Mouse (Mus musculus) embryonic facial prominence, embryonic 13.5 days (tissue): ENCODE measurements around the gene Lyrm4. TPM values are rescaled to one million over a fixed set of nuclear protein-coding genes. Genes with fewer than 3 reads are reported as not detected.

Experiments used
- ATAC-seq: fragments of 200-750 bp; cut with Nextera tagmentation; 2 replicates; pipeline ENCODE4 v1.8.0; 2017; ENCODE audit warnings: low read depth; ENCODE audit not compliant: insufficient number of reproducible peaks, insufficient read depth, low FRiP score, low TSS enrichment
- H3K27ac ChIP-seq: fragments of 300-500 bp; sonication (generic); 2 replicates; pipeline ENCODE4 v1.5.1; 2015; ENCODE audit warnings: moderate library complexity, mild to moderate bottlenecking, inconsistent platforms
- H3K27me3 ChIP-seq: fragments of 300-500 bp; sonication (generic); 2 replicates; pipeline ENCODE4 v1.6.1; 2015; ENCODE audit warnings: mild to moderate bottlenecking, inconsistent platforms
- H3K36me3 ChIP-seq: fragments of 300-500 bp; sonication (generic); 2 replicates; pipeline ENCODE4 v1.6.1; 2015; ENCODE audit warnings: mild to moderate bottlenecking, inconsistent platforms
- H3K4me1 ChIP-seq: fragments of 300-500 bp; sonication (generic); 2 replicates; pipeline ENCODE4 v1.6.1; 2015; ENCODE audit warnings: inconsistent platforms
- H3K4me2 ChIP-seq: fragments of 300-500 bp; sonication (generic); 2 replicates; pipeline ENCODE4 v1.6.1; 2015; ENCODE audit warnings: moderate library complexity, mild to moderate bottlenecking, inconsistent platforms
- H3K4me3 ChIP-seq: fragments of 300-500 bp; sonication (generic); 2 replicates; pipeline ENCODE4 v1.5.1; 2015; ENCODE audit warnings: mild to moderate bottlenecking, inconsistent platforms
- H3K9ac ChIP-seq: fragments of 300-500 bp; sonication (generic); 2 replicates; pipeline ENCODE4 v1.6.1; 2015; ENCODE audit warnings: mild to moderate bottlenecking, inconsistent platforms
- H3K9me3 ChIP-seq: fragments of 300-500 bp; sonication (generic); 2 replicates; pipeline ENCODE4 v1.6.1; 2016; ENCODE audit warnings: inconsistent platforms
- WGBS: fragments of 180-500 bp; shearing (Covaris S2); methylation state at CpG from one replicate; pipeline ENCODE4 v1.1.7; 2015; ENCODE audit warnings: mixed read lengths; 5-methylcytosine and 5-hydroxymethylcytosine counted together
- polyA plus RNA-seq: library from polyadenylated mRNA; unstranded; fragments of >200 nt; fragmentation: Nextera tagmentation; extraction: Ambion mirVana; gene quantifications from 2 replicates; pipeline ENCODE4 v1.2.1, GENCODE M21; 2015

The Lyrm4 gene
- polyA plus RNA-seq, 1 experiment from 2014 or later = 24.5 TPM

DNA sequence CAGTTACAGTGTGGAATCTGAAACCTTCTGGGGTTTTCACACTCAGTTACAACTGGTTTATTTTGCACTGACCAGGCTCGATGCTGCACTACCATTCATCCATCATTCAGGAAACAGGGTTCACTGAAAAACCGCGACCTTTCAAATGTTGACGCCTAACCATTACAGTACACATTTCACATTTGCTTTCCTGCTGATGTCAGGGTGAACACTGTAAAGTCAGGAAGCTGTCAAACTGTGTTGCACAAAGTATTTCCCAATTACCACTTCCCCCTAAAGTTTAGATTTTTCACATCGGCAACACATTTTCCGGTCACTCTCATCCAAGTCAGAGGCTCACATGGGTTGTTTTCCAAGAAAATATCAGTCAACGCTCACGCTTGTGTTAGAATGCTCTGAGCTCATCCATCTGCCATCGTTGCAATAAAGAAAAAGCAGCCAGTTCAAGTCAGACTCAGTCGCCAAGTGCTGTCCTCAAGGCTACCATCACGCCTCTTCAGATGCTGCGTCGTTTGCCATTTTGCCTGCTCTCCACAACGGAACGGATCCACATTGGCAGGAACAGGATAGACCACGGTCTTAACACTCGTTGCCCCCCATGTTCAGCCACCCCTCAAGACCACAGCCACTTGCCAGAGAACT lies 167.4 kb downstream of the Lyrm4 start:
- no peak overlapping the region for H3K4me2 ChIP-seq
- H3K27me3 ChIP-seq = no peaks in the 10 kb centered on the region
- no peaks in the 10 kb centered on the region for H3K36me3 ChIP-seq
- H3K27ac ChIP-seq = no peak overlapping the region
- H3K9ac ChIP-seq = no peak overlapping the region
- H3K9me3 ChIP-seq = no peaks in the 10 kb centered on the region
- no peak overlapping the region for H3K4me3 ChIP-seq
- no peaks in the 10 kb centered on the region for H3K4me1 ChIP-seq
- ATAC-seq = no peak
- 79% methylated on average over 17 of the region's 17 CpGs for WGBS

DNA sequence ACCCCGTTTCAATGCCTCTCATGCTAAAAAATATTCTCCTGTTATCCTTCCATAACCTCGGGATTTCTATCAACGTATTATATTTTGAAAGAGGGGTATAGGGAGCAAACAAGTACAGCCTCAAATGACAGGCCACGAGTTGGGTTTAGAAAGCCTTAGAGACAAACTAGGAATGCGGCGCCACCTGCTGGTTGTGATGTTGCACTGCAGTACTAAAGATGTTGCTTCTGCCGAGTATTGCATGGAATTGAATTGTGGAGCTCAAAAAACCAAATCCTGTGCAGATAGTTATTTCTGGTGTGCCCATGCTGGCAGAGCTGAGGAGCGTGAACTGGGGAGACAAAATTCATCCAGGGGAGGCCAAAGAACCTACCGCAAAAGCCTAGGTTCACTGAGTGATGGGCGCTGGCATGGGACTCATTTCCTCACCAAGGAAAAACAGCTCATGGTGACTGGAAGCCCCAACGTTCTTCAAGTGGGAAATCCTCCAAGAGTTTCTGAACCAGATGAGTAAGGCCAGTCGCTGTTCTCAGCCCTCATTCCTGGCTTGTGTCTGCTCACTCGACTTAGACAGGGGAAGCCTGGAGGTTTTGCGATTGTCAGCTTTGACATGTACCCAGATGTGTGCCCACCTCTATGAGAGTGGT lies 169.8 kb downstream of the Lyrm4 start:
- no peak overlapping the region for H3K4me2 ChIP-seq
- ATAC-seq = no peak
- H3K9me3 ChIP-seq = no peaks in the 10 kb centered on the region
- 0 out of 2 replicates have a peak overlapping the region, but pooled peaks have one; percentile 32 for H3K9ac ChIP-seq
- no peaks in the 10 kb centered on the region for H3K27me3 ChIP-seq
- H3K27ac ChIP-seq = no peak overlapping the region
- no peaks in the 10 kb centered on the region for H3K36me3 ChIP-seq
- 21% methylated on average over 14 of the region's 14 CpGs for WGBS
- no peak overlapping the region for H3K4me3 ChIP-seq
- no peaks in the 10 kb centered on the region for H3K4me1 ChIP-seq

DNA sequence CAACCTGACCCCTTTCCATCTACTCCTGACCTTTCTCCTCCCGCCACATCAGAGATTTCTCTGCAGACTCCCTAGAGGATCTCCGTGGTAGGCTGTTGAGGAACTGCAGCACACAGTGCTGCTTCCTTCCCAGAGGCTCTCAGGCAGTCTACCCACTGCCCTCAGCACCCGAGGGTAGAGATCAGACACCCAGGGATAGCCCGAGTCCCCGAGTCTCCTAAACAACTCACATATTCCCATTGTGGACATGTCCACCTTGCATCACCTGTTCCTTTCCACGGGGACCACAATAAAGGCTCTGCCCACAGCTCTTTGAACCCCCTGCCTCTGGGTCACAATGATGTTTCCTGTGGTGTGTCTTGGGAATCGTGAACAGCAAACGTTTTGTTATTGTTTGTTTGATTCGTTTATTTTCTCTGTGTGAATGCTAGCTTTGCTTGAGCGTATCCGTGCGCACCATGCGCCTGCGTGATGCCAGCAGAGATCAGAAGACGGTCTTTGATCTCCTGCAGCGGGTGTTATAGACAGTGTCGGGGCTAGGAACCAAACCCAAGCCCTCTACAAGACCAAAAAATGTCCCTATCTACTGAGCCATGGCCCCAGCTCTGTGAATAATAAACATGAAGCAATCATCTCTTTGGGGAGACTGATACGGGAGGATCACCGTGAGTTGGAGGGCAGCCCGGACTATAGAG lies 170.5 kb downstream of the Lyrm4 start:
- H3K9me3 ChIP-seq = no peaks in the 10 kb centered on the region
- 74% methylated on average over 20 of the region's 20 CpGs for WGBS
- no peaks in the 10 kb centered on the region for H3K36me3 ChIP-seq
- no peak overlapping the region for H3K9ac ChIP-seq
- no peaks in the 10 kb centered on the region for H3K4me1 ChIP-seq
- H3K27me3 ChIP-seq = no peaks in the 10 kb centered on the region
- H3K4me2 ChIP-seq = no peak overlapping the region
- no peak for ATAC-seq
- H3K27ac ChIP-seq = no peak overlapping the region
- no peak overlapping the region for H3K4me3 ChIP-seq

DNA sequence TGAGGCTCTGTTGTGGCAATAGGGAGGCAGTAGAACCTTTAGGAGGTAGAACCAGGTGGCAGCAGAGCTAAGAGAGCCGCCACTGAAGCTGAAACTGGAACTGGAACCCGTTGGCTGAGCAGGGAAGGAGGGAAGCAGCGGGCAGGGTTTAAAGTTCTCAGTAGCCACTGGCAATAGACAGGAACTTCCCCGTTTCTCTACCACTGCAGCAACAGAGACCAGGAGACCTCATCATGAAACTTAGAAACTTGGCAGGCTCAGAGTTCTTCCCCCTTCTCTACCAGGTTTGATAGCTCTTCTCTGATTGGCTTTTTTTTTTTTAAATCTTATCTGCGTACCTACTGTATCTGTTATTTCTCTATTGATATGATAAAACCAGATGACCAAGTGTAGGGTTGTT lies 176.4 kb downstream of the Lyrm4 start:
- H3K36me3 ChIP-seq = no peaks in the 10 kb centered on the region
- WGBS = 85% methylated on average over 5 of the region's 5 CpGs

DNA sequence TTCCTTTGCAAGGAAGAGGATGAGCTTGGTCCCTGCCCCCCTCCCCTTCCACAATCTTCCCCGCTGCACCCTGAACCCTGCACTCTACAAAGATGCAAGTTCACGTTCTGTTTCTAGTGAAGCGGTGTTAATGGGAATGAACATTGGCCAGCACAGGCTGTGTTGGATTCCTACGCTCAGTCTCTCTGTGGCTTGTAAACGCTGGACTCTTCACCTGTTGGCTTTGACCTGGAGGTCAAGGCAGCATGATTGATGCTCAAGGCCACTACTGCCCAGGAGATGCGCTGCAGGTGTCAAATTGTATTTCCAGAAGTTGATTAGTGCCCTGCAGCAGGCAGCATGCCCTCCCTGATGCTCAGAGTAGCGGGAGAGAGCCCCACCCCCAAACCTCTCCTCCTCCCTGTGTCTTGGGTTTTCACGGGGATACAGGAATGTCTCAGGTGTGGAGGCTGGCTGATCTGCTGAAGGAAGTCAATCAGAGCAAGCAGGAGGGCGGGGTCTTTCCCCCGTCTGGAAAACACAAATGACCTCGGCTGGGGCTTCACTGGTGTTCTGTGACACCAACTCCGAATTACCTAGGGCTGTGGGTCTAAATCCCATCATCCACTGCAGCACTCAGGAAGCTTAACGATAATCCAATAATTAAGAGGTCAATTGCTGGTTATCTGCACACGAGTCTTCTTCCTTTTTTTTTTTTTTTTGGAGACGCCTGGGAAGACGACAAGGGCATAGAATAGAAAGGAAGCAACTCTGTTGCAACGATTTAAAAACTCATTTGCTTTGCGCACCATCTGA lies 177.3 kb downstream of the Lyrm4 start:
- ATAC-seq = no peak
- peaks cover 2% of the 10 kb centered on the region for H3K9me3 ChIP-seq
- H3K27ac ChIP-seq = no peak overlapping the region
- no peaks in the 10 kb centered on the region for H3K36me3 ChIP-seq
- no peak overlapping the region for H3K9ac ChIP-seq
- H3K4me2 ChIP-seq = no peak overlapping the region
- no peak overlapping the region for H3K4me3 ChIP-seq
- no peaks in the 10 kb centered on the region for H3K27me3 ChIP-seq
- 56% methylated on average over 18 of the region's 18 CpGs for WGBS
- no peaks in the 10 kb centered on the region for H3K4me1 ChIP-seq

More for the DNA sequence above, 176.4 kb downstream of the Lyrm4 start:
- Histone ChIP-seq H3K4me3 (no peak overlapping the region), H3K9ac (no peak overlapping the region), H3K27ac (no peak overlapping the region), H3K27me3 (no peaks in the 10 kb centered on the region), H3K9me3 (no peaks in the 10 kb centered on the region), H3K4me1 (no peaks in the 10 kb centered on the region), H3K4me2 (no peak overlapping the region)
- no peak for ATAC-seq

DNA sequence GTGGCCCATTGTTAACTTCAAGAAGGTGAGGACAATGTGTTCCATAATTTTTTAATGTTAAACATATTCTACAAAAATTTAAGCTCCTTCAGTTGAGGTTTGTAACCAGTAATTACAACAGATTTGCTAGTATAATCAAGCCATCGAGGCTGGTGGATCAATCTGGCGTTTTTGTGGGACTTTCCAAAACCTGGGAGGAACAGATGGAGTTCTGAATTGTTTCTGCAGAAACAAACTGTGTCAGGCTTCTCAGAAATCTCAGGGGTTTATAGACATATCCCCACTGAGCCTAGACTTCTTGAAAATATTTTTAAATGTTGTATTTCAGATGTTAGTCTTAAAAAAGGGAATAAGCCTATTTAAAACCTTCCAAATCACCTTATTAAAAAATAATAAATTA lies 179.3 kb downstream of the Lyrm4 start:
- Histone ChIP-seq H3K27ac (no peak overlapping the region), H3K4me2 (no peak overlapping the region), H3K9ac (no peak overlapping the region), H3K4me3 (no peak overlapping the region), H3K9me3 (peaks cover 7% of the 10 kb centered on the region), H3K4me1 (no peaks in the 10 kb centered on the region), H3K36me3 (no peaks in the 10 kb centered on the region), H3K27me3 (no peaks in the 10 kb centered on the region)
- WGBS = 62% methylated on average over 2 of the region's 2 CpGs
- no peak for ATAC-seq

Other genes starting within 250 kb of the Lyrm4 start
- 20.2 and 22.6 TPM in 2 replicates for gene Rpp40, start 211.2 kb downstream of the Lyrm4 start, polyA plus RNA-seq
- gene Ppp1r3g, start 158.7 kb downstream of the Lyrm4 start, polyA plus RNA-seq = 0.67 and 2.0 TPM in 2 replicates
- gene Fars2, start 114 bp downstream of the Lyrm4 start, polyA plus RNA-seq = 34.6 and 37.0 TPM in 2 replicates